Mouse (Mus musculus) testis, postnatal 10 days (tissue): ENCODE measurements around the gene Ier5.
A peak's percentile ranks its signal among the peaks of the same experiment; 100 is the strongest.

Source experiments
- DNase-seq: peaks from one replicate; pipeline ENCODE4 v3.0.0; 2021; ENCODE audit warnings: low spot score

Gene Ier5

GRCm38 (mm10) chr1:155098486-155099279 is 753 bp downstream of the Ier5 start:
- DNase-seq = peak; percentile 73

- peak; percentile 57 for DNase-seq
Observed at GRCm38 (mm10) chr1:155097931-155098485, 1.4 kb downstream of the Ier5 start.

DNA sequence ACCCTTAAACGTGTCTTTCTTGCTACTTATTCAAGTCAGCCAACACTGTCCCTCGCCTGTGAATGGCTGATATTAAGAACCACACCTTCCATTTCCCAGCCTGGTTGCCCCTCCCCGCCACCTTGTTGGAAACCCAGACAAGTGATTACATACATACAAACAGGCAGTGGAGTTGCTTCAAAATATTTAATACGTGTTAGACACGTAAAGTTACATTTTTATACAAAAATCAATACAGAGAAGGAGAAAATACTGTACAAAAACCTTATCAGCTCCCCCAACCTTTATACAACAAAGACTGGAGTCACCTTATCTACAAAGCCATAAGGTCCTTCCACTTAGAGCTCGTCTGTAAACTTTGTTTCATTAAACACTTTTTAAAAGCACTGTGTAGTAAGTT is 2.1 kb downstream of the Ier5 start:
- no peak for DNase-seq

- no peak for DNase-seq
Observed at GRCm38 (mm10) chr1:155096620-155097261, 2.7 kb downstream of the Ier5 start.

GRCm38 (mm10) chr1:155093971-155094707 is 5.3 kb downstream of the Ier5 start:
- no peak for DNase-seq

DNA sequence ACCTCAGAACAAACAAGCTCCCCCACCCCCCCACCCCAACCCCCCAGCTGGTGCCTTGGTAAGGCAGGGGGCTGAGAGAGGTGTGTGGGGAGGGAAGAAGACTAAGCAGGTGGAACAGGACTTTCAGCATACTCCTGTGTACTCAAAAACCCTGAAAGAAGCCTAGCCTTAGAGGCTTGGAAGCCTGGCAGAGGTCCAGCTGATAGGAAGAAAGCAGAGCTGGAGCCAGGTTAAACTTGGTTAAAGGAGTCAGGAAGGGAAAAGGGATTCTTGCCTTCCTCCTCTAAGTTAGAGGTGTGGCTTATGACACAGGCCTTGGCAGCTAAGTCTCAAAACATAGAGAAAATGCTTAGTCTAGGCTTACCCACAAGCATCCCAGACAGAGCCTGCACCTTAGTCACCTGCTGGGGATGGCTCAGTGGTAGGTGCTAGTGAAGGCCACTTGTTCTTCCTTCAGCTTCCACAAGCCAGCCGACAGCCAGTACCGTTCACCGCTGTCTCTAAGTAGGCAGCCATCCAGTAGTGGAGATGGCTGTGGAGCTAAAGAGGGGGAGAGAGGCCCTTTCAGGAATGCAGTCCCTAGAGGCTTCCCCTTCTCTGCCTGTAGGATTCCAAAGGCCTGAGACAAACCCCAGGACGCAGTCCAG is 6.2 kb downstream of the Ier5 start:
- DNase-seq = peak; percentile 69

DNA sequence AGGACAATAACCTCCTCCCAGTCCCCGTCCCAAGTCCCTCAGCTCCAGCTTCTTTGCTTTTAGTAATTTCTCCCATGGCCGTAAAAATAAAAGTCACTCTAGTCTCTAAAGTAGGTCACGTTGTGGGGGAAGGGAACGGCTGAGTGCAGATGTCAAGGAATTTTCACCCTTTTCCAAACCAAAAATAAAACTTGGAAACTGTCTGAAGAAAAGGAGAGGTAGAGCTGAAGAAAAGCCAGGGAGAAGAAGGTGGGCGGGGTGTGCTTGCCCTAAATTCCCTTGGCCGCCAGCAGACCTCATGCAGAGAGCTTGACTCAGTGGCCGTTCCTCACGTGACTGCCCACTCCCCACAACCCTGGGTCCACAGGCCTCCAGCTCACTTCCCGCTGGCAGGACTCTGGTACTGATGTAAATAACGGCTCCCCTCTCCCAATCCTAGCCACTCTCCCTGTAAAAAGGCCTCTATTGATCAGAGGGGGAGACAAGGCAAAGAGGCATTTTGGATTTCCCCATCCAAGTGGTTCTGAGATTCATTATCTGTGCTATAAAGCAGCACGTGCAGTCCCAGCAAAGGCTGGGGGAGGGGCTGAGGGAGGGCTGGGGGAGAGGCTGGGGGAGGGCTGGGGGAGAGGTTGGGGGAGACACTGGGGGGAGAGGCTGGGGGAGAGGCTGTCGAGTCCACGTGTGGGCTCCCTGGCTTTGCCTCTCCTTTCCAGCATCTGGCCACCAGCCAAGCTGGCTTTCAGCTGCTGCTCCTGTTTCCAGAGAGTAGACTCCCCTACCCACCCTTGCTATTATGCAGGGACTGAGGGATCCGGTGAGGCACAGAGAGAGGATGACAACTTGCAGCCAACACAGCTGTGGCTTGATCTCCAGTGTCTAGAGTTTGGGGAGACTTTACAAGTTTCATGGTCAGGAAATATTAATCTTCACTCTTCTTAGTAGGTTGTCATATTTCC is 7.3 kb downstream of the Ier5 start:
- peak; percentile 78 for DNase-seq

GRCm38 (mm10) chr1:155091374-155091841 is 8.0 kb downstream of the Ier5 start:
- no peak for DNase-seq

GRCm38 (mm10) chr1:155090736-155091135 is 8.7 kb downstream of the Ier5 start:
- DNase-seq = no peak

GRCm38 (mm10) chr1:155090327-155090726 is 9.1 kb downstream of the Ier5 start:
- DNase-seq = no peak

- DNase-seq = no peak
Observed at GRCm38 (mm10) chr1:155088847-155089603, 10.4 kb downstream of the Ier5 start.

- no peak for DNase-seq
Observed at GRCm38 (mm10) chr1:155088046-155088445, 11.4 kb downstream of the Ier5 start.

DNA sequence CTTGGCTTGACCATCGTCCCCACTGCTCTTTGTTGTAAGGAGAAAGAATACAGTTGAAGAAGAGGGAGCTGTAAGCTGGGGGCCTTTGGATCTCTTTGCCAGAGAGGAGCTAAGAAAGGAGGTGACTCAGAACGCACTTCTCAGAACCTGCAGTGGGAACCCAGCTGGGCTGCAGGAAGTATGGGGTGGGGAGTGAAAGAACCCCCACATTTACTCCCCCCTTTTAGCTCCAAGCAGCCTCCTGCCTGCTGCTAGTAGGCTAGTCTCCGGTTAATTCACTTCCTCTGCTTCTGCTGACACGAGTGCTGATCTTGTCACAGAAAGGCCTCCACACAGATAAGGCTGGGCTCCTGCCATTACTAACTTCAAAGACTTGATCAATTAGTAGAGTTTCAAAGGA is 12.5 kb downstream of the Ier5 start:
- no peak for DNase-seq

- DNase-seq = no peak
Observed at GRCm38 (mm10) chr1:155086416-155086815, 13.0 kb downstream of the Ier5 start.

- no peak for DNase-seq
Observed at GRCm38 (mm10) chr1:155084839-155085238, 14.6 kb downstream of the Ier5 start.

DNA sequence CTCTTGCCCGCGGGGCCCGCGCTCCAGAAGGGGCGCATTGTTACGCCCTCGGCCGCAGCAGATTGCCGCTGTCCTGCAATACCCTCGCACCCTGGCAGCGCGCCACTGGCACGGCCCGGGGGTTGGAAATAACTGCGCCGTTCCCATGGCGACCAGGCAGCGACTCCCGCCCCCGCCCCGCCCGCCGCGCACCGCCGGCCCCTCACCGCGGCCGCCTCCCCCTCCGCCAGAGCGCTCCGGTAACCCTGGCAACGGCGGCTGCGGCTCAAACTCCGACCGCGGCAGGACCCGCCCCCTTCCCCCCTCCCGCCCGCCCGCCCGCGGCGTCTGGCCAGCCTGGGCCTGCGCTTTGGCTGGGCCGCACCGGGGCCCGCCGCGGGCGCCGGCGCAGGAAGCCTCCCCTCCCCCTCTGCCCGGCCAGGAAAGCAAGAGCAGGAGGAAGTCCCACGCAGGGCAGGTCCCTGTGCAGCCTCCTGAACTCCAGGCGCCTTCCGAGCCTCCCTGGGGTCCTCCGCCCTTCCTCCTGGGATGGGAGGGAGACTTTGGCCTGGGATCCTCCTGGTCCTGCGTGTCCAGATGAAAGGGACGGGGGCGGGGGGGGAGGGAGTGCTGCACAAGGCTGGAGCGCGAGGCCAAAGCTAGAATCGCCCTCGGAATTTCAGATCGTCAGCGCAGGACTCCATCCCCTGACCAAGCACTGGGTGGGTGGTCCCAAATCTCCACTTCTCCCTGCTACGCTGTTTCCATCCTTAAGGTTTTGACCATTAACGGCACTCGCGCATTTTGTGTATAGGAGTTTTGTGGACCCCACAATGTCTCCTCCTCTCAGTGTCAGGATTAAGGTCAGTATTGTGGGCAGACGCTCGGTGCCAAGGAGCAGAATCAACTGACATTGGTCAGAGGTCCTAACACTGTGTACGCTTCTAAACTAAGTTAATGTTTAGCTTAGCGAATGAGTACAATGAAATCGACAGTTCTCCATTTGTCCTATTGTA is 15.9 kb downstream of the Ier5 start:
- peak; percentile 98 for DNase-seq

- peak; percentile 78 for DNase-seq
Observed at GRCm38 (mm10) chr1:155082965-155083268, 16.5 kb downstream of the Ier5 start.

DNA sequence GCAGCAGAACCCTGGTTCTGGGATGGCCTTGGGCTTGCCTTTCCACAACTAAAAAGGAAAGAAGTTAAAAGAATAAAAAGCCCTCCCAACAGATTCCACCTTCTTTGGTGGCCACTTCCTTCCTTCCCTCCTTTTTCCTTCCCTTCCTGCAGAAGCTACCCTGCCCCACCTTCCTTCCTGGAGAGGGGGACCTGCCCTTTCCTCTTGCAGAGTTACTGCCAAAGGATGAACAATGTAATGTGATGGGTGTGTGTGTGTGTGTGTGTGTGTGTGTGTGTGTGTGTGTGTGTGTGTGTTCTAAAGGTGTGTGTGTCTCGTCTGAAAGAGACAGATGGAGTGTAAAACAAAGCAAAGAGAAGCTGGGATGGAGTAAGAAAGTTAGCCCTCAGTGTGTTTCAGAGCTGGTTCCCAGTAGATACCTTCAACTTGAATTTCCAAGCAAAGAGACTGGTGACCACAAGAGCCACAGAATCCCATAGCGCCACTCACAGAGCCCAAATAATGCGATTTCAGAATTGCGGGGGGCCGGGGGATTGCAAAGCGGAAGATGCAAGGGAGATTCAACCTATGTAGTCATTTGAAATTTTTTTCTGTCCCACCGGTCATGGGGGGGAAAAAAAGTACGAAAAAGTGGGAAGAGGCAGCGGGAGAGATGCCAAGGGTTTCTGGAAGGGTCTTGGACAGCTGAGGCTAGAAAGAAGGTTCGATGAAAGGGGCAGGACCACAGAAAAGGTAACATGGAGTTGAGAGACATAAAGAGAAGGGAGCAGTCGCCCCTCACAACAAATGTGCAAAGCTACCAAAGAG is 17.1 kb downstream of the Ier5 start:
- no peak for DNase-seq
